Mouse (Mus musculus) hindbrain, postnatal 0 days (tissue): ENCODE data around the gene Atrnl1. TPM values are rescaled to one million over a fixed set of nuclear protein-coding genes. Genes with fewer than 3 reads are reported as not detected.

Experiments
- ATAC-seq: fragments of 200-750 bp; cut with Nextera tagmentation; 2 replicates; pipeline ENCODE4 v1.8.0; 2017; ENCODE audit warnings: mild to moderate bottlenecking, moderate TSS enrichment, moderate library complexity
- DNase-seq: peaks from one replicate; pipeline ENCODE4 v3.0.0-alpha.2; 2015; ENCODE audit warnings: low spot score
- H3K27ac ChIP-seq: fragments of 300-500 bp; sonication (generic); 2 replicates; pipeline ENCODE4 v1.5.1; 2014; ENCODE audit warnings: mild to moderate bottlenecking
- H3K27me3 ChIP-seq: fragments of 300-500 bp; sonication (generic); 2 replicates; pipeline ENCODE4 v1.6.1; 2014; ENCODE audit warnings: low read length, mixed read lengths; ENCODE audit not compliant: insufficient read depth
- H3K36me3 ChIP-seq: fragments of 300-500 bp; sonication (generic); 2 replicates; pipeline ENCODE4 v1.6.1; 2014; ENCODE audit warnings: low read length, mixed read lengths; ENCODE audit not compliant: insufficient read depth
- H3K4me1 ChIP-seq: fragments of 300-500 bp; sonication (generic); 2 replicates; pipeline ENCODE4 v1.6.1; 2014; ENCODE audit warnings: antibody characterized with exemption, low read length, mixed read lengths; ENCODE audit not compliant: insufficient read depth
- H3K4me2 ChIP-seq: fragments of 300-500 bp; sonication (generic); 2 replicates; pipeline ENCODE4 v1.6.1; 2014; ENCODE audit warnings: low read depth, mild to moderate bottlenecking, low read length, moderate library complexity, mixed read lengths
- H3K4me3 ChIP-seq: fragments of 300-500 bp; sonication (generic); 2 replicates; pipeline ENCODE4 v1.5.1; 2014; ENCODE audit warnings: low read length
- H3K9ac ChIP-seq: fragments of 300-500 bp; sonication (generic); replicated peaks from 2 replicates; pipeline ENCODE4 v1.6.1; 2014; ENCODE audit warnings: mild to moderate bottlenecking, low read length, moderate library complexity, mixed read lengths
- H3K9me3 ChIP-seq: fragments of 300-500 bp; sonication (generic); 2 replicates; pipeline ENCODE4 v1.6.1; 2016; ENCODE audit warnings: low read length, mixed read lengths
- CTCF ChIP-seq: IDR thresholded peaks from 2 replicates; pipeline ENCODE4 v1.5.1; 2016; ENCODE audit warnings: antibody characterized with exemption, control low read depth, low read depth
- WGBS: fragments of 180-500 bp; shearing (Covaris S2); extraction: QIAGEN DNeasy Blood & Tissue Kit; methylation state at CpG from one replicate; pipeline ENCODE4 v1.1.7; 2014; 5-methylcytosine and 5-hydroxymethylcytosine counted together
- polyA plus RNA-seq: library from polyadenylated mRNA; unstranded; fragments of >200 nt; fragmentation: Nextera tagmentation; extraction: Ambion mirVana; gene quantifications from 2 replicates; pipeline ENCODE4 v1.2.1, GENCODE M21; 2015
- total RNA-seq: library from RNA; depleted of rRNA; stranded (reverse); fragments of >200 nt; gene quantifications from 2 replicates; pipeline ENCODE4 v1.2.3, GENCODE M21; 2014

Gene Atrnl1
- total and polyA plus RNA-seq, 2 experiments from 2014 or later, result 4.4 to 46.0 TPM

- H3K27ac ChIP-seq, result no peak overlapping the region
- 94% methylated on average over 8 of the region's 8 CpGs for WGBS
Observed at GRCm38 (mm10) chr19:58021514-58022284, 410.9 kb downstream of the Atrnl1 start.

GRCm38 (mm10) chr19:58023216-58023825, 412.5 kb downstream of the Atrnl1 start:
- WGBS, result 87% methylated on average over 14 of the region's 14 CpGs
- no peaks in the 10 kb centered on the region for H3K27me3 ChIP-seq
- no peaks in the 10 kb centered on the region for H3K4me1 ChIP-seq
- no peak overlapping the region for H3K27ac ChIP-seq
- H3K36me3 ChIP-seq, result no peaks in the 10 kb centered on the region
- no peak for TF ChIP-seq CTCF
- no peak overlapping the region for H3K4me3 ChIP-seq
- H3K4me2 ChIP-seq, result no peak overlapping the region
- DNase-seq, result no peak
- no peak overlapping the region for H3K9ac ChIP-seq
- H3K9me3 ChIP-seq, result no peaks in the 10 kb centered on the region
- no peak for ATAC-seq

More at GRCm38 (mm10) chr19:58021514-58022284, 410.9 kb downstream of the Atrnl1 start:
- Histone ChIP-seq H3K27me3 (no peaks in the 10 kb centered on the region), H3K4me2 (no peak overlapping the region), H3K4me1 (no peaks in the 10 kb centered on the region), H3K36me3 (no peaks in the 10 kb centered on the region), H3K9me3 (no peaks in the 10 kb centered on the region), H3K9ac (no peak overlapping the region), H3K4me3 (no peak overlapping the region)
- no peak for TF ChIP-seq CTCF
- ATAC-seq (no peak), DNase-seq (no peak)

DNA sequence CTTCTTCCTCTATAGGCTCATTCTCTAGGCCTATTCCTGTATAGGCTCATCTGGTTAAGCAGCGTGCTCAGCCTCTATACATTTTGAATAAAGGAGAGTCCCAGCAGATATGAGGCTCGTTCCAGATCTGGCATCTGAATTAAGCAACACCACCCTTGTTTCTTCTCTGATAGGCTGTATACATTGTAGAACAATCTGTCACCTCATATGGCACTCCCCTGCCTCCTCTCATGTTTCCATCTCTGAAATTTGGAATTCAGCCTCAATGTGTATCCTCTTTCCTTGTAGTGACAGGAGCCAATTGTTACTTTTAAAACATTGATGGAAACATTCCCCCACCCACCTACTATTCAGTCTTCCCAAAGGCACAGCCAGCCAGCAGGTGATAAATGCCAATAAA, 414.2 kb downstream of the Atrnl1 start:
- no peak for TF ChIP-seq CTCF
- H3K4me1 ChIP-seq, result no peaks in the 10 kb centered on the region
- no peak overlapping the region for H3K9ac ChIP-seq
- DNase-seq, result no peak
- no peaks in the 10 kb centered on the region for H3K27me3 ChIP-seq
- no peak for ATAC-seq
- H3K4me3 ChIP-seq, result no peak overlapping the region
- 72% methylated on average over 2 of the region's 2 CpGs for WGBS
- H3K36me3 ChIP-seq, result no peaks in the 10 kb centered on the region
- no peak overlapping the region for H3K4me2 ChIP-seq
- H3K9me3 ChIP-seq, result no peaks in the 10 kb centered on the region
- H3K27ac ChIP-seq, result no peak overlapping the region

DNA sequence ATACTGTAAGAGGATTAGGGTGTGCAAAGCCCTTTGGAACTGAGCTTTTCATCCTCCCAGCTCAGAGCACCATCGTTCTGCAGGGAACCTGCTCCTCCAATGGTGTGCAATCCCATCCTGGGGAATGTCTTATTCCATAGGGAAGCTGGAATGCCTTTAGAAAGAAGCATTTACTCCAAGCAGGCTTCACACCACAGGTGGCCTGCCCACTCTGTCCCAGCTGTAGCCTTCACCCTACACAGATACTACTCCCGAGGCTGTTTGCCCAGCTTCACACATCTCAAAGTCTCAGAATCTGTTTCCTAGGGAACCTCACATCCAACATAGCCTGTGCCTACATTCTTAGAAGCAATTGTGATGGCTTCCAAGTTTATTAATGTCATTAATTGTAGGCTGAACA, 418.8 kb downstream of the Atrnl1 start:
- Histone ChIP-seq H3K4me2 (no peak overlapping the region), H3K4me1 (no peaks in the 10 kb centered on the region), H3K36me3 (no peaks in the 10 kb centered on the region), H3K9me3 (no peaks in the 10 kb centered on the region), H3K27me3 (no peaks in the 10 kb centered on the region), H3K27ac (no peak overlapping the region), H3K4me3 (no peak overlapping the region), H3K9ac (no peak overlapping the region)
- DNase-seq (no peak), ATAC-seq (no peak)
- TF ChIP-seq CTCF, result no peak
- 48% methylated on average over 2 of the region's 2 CpGs for WGBS

DNA sequence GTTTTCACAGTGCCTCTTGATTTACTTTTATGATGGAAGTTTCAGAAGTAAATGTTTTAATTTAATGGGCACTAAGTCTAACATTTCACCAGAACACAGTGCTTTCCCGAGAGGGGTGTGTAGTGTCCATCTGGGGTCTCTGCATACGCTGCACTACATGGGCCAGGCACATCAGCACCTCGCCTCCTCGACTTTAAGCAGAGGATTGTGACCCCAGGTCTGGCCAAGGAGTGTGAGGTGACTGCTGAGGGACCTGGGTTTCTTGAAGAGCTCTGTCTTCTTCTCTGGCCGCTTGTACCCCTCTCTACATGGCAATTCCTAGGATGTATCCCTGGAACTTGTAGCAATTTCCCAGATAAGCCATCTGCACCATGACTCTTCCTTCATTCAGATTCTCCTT, 422.4 kb downstream of the Atrnl1 start:
- TF ChIP-seq CTCF, result no peak
- ATAC-seq (no peak), DNase-seq (no peak)
- Histone ChIP-seq H3K4me3 (no peak overlapping the region), H3K4me2 (no peak overlapping the region), H3K4me1 (no peaks in the 10 kb centered on the region), H3K9me3 (no peaks in the 10 kb centered on the region), H3K36me3 (no peaks in the 10 kb centered on the region), H3K27ac (no peak overlapping the region), H3K27me3 (no peaks in the 10 kb centered on the region), H3K9ac (no peak overlapping the region)
- 94% methylated on average over 5 of the region's 5 CpGs for WGBS

DNA sequence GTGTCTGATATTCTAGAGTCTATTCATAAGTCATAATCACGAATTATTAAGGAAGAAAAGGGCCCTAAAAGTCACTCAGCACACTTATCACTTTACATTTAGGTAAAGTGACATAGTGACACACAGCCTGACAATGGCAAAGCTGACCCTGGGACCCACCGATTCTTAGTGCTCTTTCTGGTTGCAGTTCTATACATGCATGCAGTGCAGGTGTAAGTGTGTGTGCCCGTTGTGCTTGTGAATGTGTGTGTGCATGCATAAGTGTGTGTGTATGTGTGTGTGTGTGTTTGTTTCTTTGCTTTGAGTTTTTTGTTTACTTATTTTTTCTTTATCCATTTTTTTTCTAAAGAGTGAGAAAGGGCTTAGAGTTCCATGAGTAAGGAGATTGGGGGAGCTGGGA, 425.3 kb downstream of the Atrnl1 start:
- ATAC-seq, result no peak
- no peaks in the 10 kb centered on the region for H3K9me3 ChIP-seq
- 89% methylated on average over 3 of the region's 3 CpGs for WGBS
- no peak for DNase-seq
- H3K9ac ChIP-seq, result no peak overlapping the region
- H3K4me3 ChIP-seq, result no peak overlapping the region
- no peaks in the 10 kb centered on the region for H3K27me3 ChIP-seq
- no peaks in the 10 kb centered on the region for H3K36me3 ChIP-seq
- no peak for TF ChIP-seq CTCF
- no peak overlapping the region for H3K27ac ChIP-seq
- no peak overlapping the region for H3K4me2 ChIP-seq
- H3K4me1 ChIP-seq, result no peaks in the 10 kb centered on the region

- TF ChIP-seq CTCF, result no peak
- H3K27me3 ChIP-seq, result no peaks in the 10 kb centered on the region
- H3K4me1 ChIP-seq, result no peaks in the 10 kb centered on the region
- no peak overlapping the region for H3K4me3 ChIP-seq
- 75% methylated on average over 8 of the region's 8 CpGs for WGBS
- H3K27ac ChIP-seq, result no peak overlapping the region
- no peaks in the 10 kb centered on the region for H3K9me3 ChIP-seq
- no peak for DNase-seq
- no peak overlapping the region for H3K4me2 ChIP-seq
- no peaks in the 10 kb centered on the region for H3K36me3 ChIP-seq
- no peak for ATAC-seq
- no peak overlapping the region for H3K9ac ChIP-seq
Observed at GRCm38 (mm10) chr19:58043120-58043519, 432.3 kb downstream of the Atrnl1 start.
